Mouse (Mus musculus): Measurements from ENCODE around the gene Plaa.

- no peak for TF ChIP-seq CTCF (IDR thresholded peaks at IDR 0.05; ENCODE audit: control insufficient read depth, insufficient read depth, insufficient read length)
- no peak for TF ChIP-seq MYOD1 (IDR thresholded peaks at IDR 0.05; ENCODE audit: control insufficient read depth, insufficient read length, low read depth)
- TF ChIP-seq MAX (IDR thresholded peaks at IDR 0.05) = no peak
- no peak for TF ChIP-seq USF1 (IDR thresholded peaks at IDR 0.05; ENCODE audit: low read depth)
- no peak for TF ChIP-seq MYOG (IDR thresholded peaks at IDR 0.05; ENCODE audit: control insufficient read depth, extremely low read depth, insufficient read length)
Measured at GRCm38 (mm10) chr4:94572677-94573076, 30.4 kb downstream of the Plaa start.

Measured in C2C12 (cell line).